Mouse (Mus musculus) stomach, postnatal 0 days (tissue): ENCODE results near the gene Batf.

Experiments used
- CTCF ChIP-seq: IDR thresholded peaks from 2 replicates; pipeline ENCODE4 v1.5.1; 2016; ENCODE audit warnings: antibody characterized with exemption, low read depth, mild to moderate bottlenecking, moderate library complexity
- EP300 ChIP-seq: optimal IDR thresholded peaks from 2 replicates; pipeline ENCODE3; 2016; ENCODE audit warnings: antibody characterized with exemption

GRCm38 (mm10) chr12:85728181-85728580 lies 41.7 kb downstream of the Batf start:
- TF ChIP-seq CTCF (no peak), EP300 (no peak)
